Mouse (Mus musculus) layer of hippocampus, postnatal 25 days (tissue): ENCODE measurements around the gene Grik5. TPM values are rescaled to one million over a fixed set of nuclear protein-coding genes. Genes with fewer than 3 reads are reported as not detected.

Experiments
- DNase-seq, 2 experiments: peaks; one replicate each; pipeline ENCODE4 v3.0.0; 2022; ENCODE audit warnings: mixed read lengths in 2 of 2, low spot score in 1 of 2; ENCODE audit errors: extremely low spot score in 1 of 2
- total RNA-seq, 2 experiments: library from RNA; stranded (reverse); gene quantifications; 2 replicates each; pipeline ENCODE4 v1.2.3; 2021

Grik5 gene
- 100 to 1,000 TPM; 225 to 267 TPM for total RNA-seq

DNA sequence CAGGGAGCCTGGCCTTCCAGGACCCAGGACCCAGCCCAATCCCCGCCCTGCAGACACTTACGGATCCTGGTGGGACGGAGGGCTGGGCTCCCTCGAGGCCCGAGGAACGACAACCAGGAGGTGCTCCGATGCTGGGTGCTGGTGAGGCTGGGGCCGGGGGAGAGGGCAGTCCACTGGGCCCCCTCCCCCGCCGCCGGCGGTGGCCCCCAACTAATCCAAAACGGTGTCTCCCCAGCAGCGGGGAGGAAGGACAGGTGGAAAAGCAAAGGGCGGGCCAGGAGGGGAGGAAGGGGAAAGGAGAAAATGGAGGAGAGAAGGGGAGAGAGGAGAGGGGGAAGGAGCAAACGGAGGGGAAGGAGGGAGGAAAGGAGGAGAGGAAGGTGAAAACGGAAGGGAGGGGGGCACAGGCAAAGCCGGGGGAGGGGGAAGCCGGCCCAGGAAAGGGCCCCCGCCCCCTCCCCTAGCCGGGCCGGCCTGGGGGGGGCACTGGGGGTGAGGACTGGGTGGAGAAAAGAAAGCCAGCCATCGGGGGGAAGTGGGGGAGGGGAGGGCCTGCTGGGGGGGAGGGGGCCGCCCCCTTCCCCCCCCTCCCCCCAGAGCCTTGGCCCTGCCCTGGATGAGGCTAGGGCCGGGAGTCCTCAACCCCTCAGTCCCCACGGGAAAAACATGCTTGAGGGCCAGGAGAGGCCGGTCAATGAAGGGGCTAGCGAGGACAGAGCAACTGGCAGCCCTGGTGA is at the start of gene Grik5, which contains the start of gene Zfp574:
Gene Grik5, minus strand, starts transcription at position 368 of the 737 bp plus-strand sequence.
Gene Zfp574, plus strand, starts transcription at position 589 of the 737 bp plus-strand sequence.
- no peak for DNase-seq

DNA sequence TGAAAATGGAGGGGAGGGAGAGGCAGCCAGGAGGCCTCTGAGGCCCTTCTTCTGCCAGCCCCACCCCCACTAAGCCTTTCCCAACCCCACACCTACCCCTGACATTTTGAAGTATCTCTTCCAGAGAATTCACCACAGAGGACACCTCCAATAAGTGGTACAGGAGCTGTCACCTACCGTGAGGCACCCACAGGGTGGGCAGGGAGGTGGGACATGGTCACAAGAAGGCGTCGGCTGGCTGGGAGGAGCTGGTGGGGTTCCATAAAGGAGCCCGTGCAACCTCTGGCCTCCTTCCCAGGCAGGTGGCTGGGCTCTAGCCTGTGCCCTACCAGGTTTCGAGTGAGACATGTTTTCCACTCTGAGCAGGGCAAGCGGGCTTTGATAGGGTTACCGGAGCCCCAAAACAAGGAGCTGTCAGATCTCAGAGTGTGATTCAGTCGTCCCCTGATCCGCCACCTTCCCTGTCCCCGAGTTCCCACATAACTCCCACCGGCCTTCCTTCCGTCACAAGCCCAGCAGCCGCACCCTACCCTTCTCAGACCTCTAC is 49.2 kb upstream of the Grik5 start:
- DNase-seq = no peak

DNA sequence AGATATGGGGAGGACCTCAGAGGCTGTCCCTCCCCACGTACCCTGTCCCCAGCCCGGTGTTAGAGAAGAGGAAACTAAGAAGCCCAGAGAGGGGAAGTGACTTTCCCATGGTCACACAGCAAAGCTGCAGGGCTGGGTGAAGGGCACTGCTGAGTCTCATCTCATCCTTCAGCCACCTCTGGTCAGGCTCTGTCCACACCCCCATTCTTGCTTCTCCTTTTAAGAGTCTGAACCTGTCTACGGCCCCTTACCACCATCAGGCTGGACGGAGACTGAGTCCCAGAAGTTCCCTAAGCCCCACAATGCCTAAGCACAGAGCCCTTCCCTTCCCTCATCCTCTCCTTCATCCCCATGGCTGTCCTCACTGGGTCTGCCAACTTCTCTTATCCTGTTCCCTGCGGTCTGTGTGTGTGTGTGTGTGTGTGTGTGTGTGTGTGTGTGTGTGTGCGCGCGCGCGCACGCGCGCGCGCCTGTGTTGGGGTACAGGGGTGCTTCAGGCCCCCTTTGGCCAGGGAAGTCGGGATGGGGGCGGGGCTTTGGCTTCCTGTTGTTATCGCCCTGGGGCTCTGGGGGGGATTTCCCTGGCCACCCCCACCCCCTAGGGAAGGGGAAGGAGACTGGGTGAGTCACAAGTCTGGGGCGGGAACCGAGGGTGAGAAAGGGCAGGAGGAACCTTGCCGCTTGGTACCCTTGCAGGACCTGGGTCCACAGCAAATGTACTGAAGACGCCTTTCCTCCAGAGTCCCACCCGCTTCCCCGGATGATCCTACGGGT is 48.1 kb upstream of the Grik5 start:
- no peak for DNase-seq

DNA sequence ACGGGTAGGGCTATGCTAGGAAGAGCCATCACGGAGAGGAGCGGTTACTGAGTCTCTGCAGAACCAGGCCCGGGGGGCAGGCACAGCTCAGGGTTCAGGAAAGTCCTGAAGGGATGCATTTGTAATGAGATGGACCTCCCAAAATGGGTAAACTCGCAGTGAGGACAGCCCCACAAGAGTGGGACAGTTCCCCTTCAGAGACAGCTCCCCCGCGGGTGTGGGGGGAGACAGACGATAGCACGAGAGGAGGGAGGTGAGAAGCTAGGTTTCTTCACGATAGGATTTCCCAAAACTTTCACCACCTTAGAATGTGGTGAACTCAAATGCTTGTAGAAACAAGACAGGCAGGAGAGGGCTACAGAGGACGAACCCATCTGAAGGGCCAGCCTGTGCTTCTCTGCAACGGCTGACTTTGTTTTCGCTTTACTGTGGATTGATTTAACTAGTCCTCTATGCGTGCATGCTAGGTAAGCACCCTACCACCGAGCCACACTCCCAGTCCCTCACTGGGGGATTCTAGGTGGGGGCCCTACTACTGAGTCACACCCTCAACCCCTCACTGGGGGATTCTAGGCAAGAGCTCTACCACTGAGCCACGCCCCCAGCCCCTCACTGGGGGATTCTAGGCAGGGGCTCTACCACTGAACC is 40.9 kb upstream of the Grik5 start:
- DNase-seq = no peak

DNA sequence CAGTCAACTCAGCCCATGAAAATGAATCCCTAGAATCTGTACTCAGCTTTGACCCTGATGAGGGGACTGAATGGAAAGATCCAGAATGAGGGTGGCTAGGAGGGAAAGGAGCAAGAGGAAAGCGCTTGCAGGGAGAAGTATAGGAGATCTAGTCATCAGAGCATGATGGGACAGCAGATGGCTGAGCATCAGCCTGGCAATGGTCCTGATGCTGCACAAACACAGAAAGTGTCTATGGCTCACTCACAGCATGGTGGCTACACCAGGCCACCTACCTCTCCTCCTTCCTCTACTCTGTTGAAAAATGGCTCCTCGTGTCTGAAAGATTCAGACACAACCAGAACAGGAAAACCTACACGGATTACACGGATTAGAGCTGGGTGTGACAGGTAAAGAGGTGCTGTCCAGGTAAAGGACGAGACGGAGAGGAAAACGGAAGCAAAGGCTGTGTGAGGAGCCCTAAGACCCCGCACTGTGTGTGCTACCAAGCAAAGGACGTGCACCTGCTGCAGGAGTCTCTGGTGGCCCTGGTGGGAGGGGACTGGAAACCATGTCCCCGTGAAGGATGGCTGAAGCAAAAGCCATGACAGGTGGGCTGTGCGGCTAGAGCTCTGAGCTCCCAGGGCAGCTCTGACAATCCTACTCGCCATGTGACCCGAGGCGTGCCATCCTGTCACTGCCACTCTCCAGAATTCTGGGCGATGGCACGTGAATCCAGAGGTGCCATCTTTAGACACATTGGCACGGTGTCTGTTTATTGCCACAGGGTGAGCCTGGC is 40.2 kb upstream of the Grik5 start:
- DNase-seq = peak in 1 of 2 experiments; percentile 37

DNA sequence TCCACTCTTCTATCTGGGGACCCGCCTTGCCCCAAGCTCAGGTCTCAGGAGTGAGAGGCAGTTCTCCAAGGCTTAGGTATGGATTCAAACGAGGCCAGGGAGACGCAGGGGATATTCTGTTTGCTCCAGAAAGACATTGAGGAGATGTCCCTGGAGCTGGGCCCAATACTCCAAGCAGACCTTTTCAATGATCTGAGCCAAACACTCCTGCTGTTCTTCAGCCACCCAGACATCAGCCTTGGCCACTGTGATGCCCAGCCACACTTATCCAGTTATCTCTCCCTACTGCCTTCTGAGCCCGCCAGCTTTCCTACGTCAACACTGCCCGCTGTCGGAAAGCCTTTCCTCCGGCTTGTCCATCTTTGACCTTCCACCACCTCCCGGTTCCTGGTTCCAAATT is 38.2 kb upstream of the Grik5 start:
- DNase-seq = no peak

DNA sequence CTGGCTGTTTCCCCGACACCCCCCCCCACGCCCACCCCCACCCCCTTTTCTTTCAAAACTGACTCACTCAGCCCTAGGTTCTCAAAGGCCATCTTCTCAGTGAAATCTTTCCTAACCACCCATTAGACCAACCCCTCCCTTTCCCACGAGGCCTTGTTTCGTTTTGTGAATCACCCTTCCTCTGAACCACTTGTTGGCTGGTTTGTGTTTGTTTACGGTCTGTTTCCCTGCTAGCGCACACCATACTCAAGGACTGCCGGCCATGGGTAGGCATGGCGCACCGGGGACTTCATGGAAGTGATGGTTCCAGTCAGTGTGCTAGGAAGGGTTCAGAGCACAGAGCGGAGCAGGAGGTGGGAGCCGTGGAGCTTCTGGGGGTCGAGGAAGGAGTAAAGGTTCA is 37.2 kb upstream of the Grik5 start:
- no peak for DNase-seq

DNA sequence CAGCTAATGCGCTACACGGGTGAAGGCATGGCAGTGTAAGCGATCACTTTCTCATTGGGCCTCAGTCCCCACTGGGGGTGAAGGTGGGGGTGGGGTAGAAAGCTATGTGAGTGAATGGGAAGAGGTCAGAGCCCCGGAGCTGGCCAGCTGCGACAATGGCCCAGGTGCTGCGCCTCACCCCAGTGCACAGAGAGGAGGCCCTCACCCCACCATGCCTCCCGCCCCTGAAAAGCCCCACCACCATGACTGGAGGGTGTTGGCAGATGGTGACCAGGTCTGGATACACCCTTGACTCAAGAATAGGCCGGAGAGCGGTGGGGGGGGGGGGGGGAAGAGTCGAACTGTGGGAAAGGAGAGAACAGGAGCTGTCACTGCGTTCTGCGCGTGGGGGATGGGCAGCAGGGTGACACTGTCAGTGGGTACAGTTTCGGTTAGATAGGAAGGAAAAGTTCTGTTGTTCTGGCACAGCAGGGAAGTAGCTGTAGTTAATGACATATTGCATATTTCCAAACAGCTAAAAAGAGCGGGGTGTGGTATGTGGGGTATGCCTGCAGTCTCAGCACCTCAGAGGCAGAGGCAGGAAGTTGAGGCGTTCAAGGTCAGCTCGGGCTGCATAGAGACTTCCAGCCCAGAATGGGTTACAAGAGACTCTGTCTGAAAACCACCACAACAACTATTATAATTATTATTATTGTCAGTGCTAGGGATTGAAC is 34.8 kb upstream of the Grik5 start:
- DNase-seq = no peak

DNA sequence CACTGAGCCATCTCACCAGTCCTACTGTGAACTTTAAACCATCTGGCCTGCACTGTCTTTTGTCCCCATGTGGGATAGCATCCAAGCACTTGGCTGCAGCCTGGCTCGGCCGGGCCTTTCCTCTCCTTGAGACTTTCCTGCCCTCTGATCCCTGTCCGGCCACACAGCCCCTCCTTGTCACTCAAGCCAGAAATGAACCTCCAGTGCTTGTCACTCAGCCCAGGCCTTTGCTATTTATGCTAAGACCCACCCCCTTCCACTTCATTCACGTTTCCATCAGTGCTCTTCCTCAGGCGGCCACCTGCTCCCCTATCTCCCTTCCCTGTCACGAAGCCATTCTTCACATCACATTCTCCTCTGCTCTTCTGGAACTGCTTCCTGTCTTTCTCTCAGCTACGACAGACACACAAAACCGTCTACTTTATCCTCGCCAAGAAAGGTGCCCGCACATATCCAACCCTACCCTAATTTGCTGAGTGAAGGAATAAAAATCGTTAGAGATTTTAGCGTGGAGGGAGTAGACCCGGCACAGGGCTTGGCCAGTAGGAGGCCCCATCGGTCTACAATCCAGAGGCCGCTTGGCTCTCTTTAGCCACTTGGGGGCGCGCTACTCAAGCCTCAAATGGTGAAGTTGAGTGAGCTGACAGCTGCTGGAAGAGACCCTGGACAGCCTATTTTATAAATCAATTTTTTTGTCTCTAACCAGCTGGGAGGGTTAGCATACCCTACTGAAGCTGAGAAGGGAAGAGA is 33.4 kb upstream of the Grik5 start:
- peak; percentile 70 to 89 for DNase-seq

DNA sequence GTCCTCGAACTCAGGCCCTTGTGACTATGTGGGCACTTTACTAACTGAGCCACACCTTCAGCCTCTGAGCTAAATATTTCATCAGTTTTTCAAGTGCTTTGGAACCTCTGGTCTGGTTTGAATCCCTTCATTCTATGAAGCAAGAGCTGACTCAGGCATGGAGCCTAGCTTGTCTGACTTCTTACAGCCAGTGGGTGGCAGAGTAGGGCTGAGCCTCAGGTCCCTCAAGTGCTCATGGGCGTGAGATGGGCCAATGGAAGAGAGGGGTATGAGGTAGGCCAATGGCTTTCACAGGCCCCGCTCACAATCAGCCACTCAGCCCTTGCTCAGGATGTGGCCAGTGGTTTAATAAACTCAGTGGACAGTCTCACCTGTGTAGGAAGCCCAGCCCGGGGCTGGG is 27.4 kb upstream of the Grik5 start:
- DNase-seq = no peak

DNA sequence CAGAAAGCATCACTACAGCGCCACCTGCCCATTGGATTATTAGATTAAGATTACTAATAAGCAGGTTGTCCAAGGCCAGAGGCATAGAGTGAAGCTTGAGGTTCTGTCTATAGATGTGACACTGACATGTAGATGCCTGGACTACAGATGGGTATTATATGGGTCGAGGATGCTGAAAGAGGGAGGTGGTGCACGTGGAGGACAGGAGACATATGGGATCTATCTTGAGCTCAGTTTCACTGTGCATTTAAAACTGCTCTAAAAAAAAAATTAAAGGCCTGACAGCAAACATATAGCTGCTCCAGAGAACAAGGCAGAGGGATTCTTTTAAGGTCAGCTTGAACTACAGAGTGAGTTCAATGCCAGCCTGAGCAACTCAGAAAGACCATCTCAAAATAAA is 26.0 kb upstream of the Grik5 start:
- DNase-seq = no peak

DNA sequence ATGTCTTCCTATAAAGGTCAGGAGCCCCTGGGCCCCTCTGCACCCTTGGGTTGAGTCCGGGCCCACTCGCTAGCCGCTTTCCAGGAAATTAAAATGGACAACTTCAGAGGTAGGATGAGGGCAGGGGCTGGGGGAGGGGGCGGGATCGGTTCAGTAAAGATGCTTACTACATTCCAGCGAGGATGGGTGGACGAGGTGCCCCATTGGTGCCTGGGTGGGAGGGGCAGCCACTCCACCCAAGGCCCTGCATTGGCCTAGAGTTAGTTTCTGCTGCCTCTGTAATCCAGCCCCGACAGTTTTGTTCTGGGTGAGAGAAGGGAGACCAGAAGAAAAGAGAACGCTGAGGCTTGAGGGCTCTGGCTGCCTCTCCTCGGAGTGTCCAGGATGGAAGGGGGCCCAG is 17.7 kb upstream of the Grik5 start:
- no peak for DNase-seq

DNA sequence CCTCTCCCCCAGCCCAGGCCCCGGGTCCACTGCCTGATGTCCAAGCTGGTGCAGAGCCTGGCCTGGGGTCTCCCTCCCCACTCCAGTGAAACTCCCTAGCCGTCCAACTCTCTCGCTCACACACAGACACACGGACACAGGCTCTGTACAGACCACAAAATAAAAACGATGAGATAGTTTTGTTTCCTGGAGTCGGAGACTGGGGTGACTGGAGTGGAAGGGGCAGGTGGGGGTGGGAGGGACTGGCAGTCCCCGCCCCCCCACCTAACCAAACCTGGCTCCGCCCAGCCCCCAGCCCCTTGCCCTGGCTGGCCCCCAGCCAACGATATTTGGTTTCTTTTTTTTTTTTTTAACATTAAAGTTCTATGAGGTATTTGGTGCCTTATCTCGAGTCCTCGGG is 16.8 kb upstream of the Grik5 start:
- DNase-seq = no peak

DNA sequence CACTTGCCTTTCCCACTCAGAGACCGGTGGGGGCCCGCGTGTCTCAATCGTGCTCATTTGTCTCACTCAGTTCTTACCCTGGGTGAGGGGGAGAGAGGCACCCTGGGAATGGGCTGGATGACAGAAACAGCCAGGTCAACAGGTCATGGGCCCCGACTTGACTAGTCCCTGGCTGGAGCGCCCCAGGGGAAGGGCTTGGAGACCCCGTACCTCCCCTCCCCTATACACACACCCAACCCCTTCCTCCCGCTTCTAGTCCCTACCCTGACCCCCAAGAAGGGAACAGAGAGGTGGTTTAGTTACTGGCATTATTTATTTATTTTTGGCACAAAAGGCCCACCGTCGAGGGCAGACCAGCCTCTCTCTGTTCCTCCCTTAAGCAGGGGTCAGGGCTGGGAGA is 16.4 kb upstream of the Grik5 start:
- no peak for DNase-seq

DNA sequence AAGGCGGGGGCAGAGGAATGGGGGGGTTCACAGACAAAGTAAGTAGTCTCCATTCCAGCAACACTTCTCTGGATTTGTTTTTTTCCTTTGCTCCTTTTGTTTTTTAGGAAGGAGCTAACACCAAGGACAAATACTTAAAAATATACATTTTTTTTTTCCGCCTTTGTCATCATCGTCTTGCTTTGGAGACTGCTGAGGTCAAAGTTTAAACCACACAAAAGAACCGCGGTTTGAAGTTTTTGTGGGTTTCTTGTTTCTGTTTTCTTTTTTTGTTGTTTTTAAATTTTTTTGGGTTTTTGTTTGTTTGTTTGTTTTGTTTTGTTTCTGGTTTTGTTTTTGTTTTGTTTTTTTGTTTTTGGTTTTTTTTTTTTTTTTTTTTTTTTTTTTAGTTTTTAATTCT is 15.8 kb upstream of the Grik5 start:
- no peak for DNase-seq

DNA sequence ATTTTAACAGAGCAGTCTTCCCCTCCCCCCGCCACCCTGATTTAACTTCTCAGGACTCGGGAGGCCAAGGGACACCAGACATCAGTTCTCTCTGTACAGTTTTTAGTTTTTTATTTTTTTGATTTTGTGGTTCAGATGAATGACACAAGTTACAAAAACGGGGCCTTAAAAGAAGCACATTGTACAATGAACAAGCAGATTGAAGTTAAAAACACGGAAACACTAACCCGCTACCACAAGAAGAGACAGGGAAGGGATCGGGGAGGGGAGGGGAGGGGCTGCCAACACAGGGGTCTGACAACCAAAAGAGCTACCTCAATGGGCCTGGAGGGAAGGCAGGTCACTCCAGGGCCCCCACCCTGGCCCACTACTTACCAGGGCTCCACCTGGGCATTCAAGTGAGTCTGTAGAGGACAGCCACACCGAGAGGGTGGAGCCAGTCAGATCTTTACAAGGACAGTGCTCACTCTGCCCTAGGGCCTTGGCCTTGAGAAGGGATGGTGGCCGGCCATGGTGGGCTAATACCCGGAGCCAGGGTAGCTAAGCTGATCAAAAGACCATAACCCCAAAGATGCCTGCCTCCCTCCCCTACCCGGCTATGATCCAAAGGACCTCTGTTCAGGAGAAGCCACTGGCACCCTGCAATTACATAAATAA is 15.2 kb upstream of the Grik5 start:
- no peak for DNase-seq

DNA sequence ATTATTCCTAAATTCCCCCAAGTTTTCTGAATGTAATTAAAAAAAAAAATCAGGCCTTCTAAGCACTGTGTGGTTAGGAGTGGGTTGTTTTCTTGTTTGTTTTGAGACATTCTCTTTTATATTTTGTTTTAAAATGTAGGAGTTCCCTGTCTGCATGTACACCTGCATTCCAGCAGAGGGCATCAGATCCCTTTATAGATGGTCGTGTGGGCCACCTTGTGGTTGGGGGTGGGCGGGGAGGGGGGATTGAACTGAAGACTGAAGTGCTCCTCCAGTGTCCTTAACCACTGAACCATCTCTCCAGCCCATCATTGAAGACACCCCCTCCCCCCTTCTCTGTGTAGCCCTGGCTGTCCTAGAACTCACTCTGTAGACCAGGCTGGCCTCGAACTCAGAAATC is 14.5 kb upstream of the Grik5 start:
- DNase-seq = no peak

DNA sequence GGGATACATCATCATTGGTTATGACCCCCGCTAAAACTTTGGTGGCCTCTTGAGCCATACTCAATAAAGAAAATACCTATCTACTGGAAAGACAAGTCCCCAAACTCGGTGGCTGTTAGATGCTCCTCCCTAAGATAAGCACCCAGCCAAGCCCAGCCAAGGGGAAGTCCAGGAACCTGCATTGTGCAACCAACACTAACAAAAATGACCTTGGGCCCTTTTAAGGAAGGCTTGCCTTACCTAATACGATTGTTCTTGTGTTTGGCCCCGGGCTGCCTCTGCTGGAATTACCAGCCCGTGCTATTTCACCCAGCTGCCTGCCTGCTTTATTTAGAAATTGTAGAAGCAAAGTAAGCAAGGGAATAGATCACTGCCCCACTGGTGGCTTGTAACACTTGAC is 12.5 kb upstream of the Grik5 start:
- DNase-seq = no peak

DNA sequence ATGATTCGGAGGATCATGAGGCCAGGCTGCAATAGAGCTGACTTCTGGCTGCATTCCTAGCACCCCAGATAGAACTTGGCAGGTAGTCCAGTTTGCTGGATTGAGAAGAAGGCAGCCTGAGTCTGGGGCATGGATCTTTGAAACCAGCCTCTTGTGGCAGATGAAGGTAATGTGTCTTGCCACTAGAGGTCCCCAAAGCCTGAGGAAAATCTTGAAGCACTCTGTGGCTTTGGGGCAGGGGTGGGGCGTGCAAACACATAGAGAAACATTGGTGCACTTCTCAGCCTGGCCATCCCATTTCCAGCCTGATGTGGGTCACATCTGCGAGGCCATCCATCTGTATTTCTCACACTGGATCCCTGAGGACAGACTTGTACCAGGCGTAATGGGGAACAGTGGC is 10.4 kb upstream of the Grik5 start:
- DNase-seq = no peak
